Mouse (Mus musculus): ENCODE results near the gene Npb. TPM values are rescaled to one million over a fixed set of nuclear protein-coding genes. Genes with fewer than 3 reads are reported as not detected.
A peak's percentile ranks its signal among the peaks of the same experiment; 100 is the strongest.

Gene Npb
- total and polyA plus RNA-seq, 3 experiments = 0.27 to 1.7 TPM; not detected in 1

GRCm38 (mm10) chr11:120580871-120581331, 27.4 kb upstream of the Npb start:
- Histone ChIP-seq H3K27me3 (ENCODE audit: control insufficient read depth in 1 of 2, insufficient read depth in 2 of 2, low read length in 2 of 2) (no peaks in the 10 kb centered on the region), H3K4me3 (ENCODE audit: control insufficient read depth in 1 of 2, insufficient read depth in 1 of 2, low read depth in 2 of 2, low read length in 2 of 2) (peak overlapping the region; percentile 76 to 94), H3K4me1 (ENCODE audit: control insufficient read depth in 1 of 2, insufficient read depth in 2 of 2, low read length in 2 of 2) (peaks cover 5 to 18% of the 10 kb centered on the region in 2 experiments), H3K36me3 (ENCODE audit: control insufficient read depth in 1 of 2, insufficient read depth in 2 of 2, low read length in 2 of 2) (peaks cover 4 to 12% of the 10 kb centered on the region in 2 experiments; a peak in 3 of 4 replicates), H3K9ac (ENCODE audit: control insufficient read depth, low read depth, low read length, poor library complexity, severe bottlenecking) (peak overlapping the region; percentile 84), H3K79me2 (ENCODE audit: control insufficient read depth, insufficient read depth, low read length, poor library complexity) (peaks cover 35% of the 10 kb centered on the region), H3K9me3 (replicated peaks; ENCODE audit: insufficient read depth, low read length) (no peaks in the 10 kb centered on the region), H3K27ac (ENCODE audit: control insufficient read depth, low read depth, low read length) (peak overlapping the region; percentile 67)
- no peak for TF ChIP-seq HCFC1 (IDR thresholded peaks at IDR 0.05; ENCODE audit: low read depth, low read length)
- TF ChIP-seq ETS1 (IDR thresholded peaks at IDR 0.05; ENCODE audit: low read depth, low read length) = no peak
- TF ChIP-seq SMC3 (IDR thresholded peaks at IDR 0.05; ENCODE audit: low read depth, low read length) = no peak
- TF ChIP-seq NELFE (IDR thresholded peaks at IDR 0.05; ENCODE audit: low read depth, low read length) = no peak
- TF ChIP-seq POLR2AphosphoS5 (IDR thresholded peaks at IDR 0.05; ENCODE audit: borderline replicate concordance, low read depth, low read length) = no peak
- TF ChIP-seq CTCF (IDR thresholded peaks at IDR 0.05 in 2 of 3, conservative IDR thresholded peaks at IDR 0.05 in 1 of 3; ENCODE audit: control insufficient read depth in 1 of 3, insufficient read depth in 1 of 3, low read depth in 2 of 3, low read length in 3 of 3, poor library complexity in 1 of 3, severe bottlenecking in 1 of 3) = no peak
- no peak for TF ChIP-seq ZMIZ1 (IDR thresholded peaks at IDR 0.05; ENCODE audit: low read depth, low read length)
- TF ChIP-seq MAFK (IDR thresholded peaks at IDR 0.05; ENCODE audit: borderline replicate concordance, low read depth, low read length) = no peak
- peak; percentile 86; the same call in 1 of the 2 replicates for TF ChIP-seq UBTF (IDR thresholded peaks at IDR 0.05; ENCODE audit: borderline replicate concordance, insufficient read depth, low read depth, low read length)
- no peak for TF ChIP-seq MYB (IDR thresholded peaks at IDR 0.05; ENCODE audit: low read depth, low read length)
- TF ChIP-seq POLR2A (IDR thresholded peaks at IDR 0.05; ENCODE audit: control insufficient read depth in 1 of 2, insufficient read depth in 1 of 2, low read depth in 1 of 2, low read length in 2 of 2, poor library complexity in 1 of 2) = peak in 1 of 2 experiments; percentile 48; a peak in 1 of 4 replicates
- TF ChIP-seq USF1 (IDR thresholded peaks at IDR 0.05; ENCODE audit: low read depth, low read length) = no peak
- TF ChIP-seq JUND (IDR thresholded peaks at IDR 0.05; ENCODE audit: low read depth, low read length) = no peak
- TF ChIP-seq MYC (IDR thresholded peaks at IDR 0.05; ENCODE audit: low read depth, low read length) = no peak
- no peak for TF ChIP-seq E2F4 (IDR thresholded peaks at IDR 0.05; ENCODE audit: borderline replicate concordance, low read depth, low read length)
- TF ChIP-seq MXI1 (IDR thresholded peaks at IDR 0.05; ENCODE audit: low read depth, low read length) = no peak; the same call in 1 of the 2 replicates
- TF ChIP-seq SIN3A (IDR thresholded peaks at IDR 0.05; ENCODE audit: low read length) = no peak
- TF ChIP-seq CHD1 (IDR thresholded peaks at IDR 0.05; ENCODE audit: low read depth, low read length) = no peak
- no peak for TF ChIP-seq RAD21 (IDR thresholded peaks at IDR 0.05; ENCODE audit: low read depth, low read length)
- no peak for TF ChIP-seq MAZ (IDR thresholded peaks at IDR 0.05; ENCODE audit: low read depth, low read length)
- TF ChIP-seq TCF12 (IDR thresholded peaks at IDR 0.05; ENCODE audit: low read depth, low read length) = no peak
- no peak for TF ChIP-seq KAT2A (conservative IDR thresholded peaks at IDR 0.05; ENCODE audit: low read depth, low read length)
- no peak for TF ChIP-seq USF2 (IDR thresholded peaks at IDR 0.05; ENCODE audit: borderline replicate concordance in 1 of 2, insufficient read depth in 1 of 2, low read depth in 1 of 2, low read length in 2 of 2)
- 0 out of 2 replicates have a peak, but pooled peaks have one; percentile 29 for TF ChIP-seq TBP (IDR thresholded peaks at IDR 0.05; ENCODE audit: low read depth, low read length)
- no peak for TF ChIP-seq ZNF384 (IDR thresholded peaks at IDR 0.05; ENCODE audit: low read depth, low read length)
- TF ChIP-seq ZKSCAN1 (IDR thresholded peaks at IDR 0.05; ENCODE audit: low read depth, low read length) = no peak
- DNase-seq (ENCODE audit: low read depth, low spot score) = peak; percentile 65

Measured in MEL (cell line).